In genomic region chr17:47682836-47683235, GRCm38 (mm10) we compare ENCODE assay signal across 30 mouse cellular contexts. TPM values are rescaled to one million over a fixed set of nuclear protein-coding genes. Genes with fewer than 3 reads are reported as not detected.
"Had no signal": no experiment of that assay in that cellular context is flagged by ENCODE, and none has a peak within 500 bp of the region (broad histone marks: within the 10 kb centered on the region; RNA-seq: fewer than 3 reads in every experiment).

No protein-coding gene starts in this region.

- H3K9me3 ChIP-seq: limb, embryonic 12.5 days; limb, embryonic 15.5 days; megakaryocyte, embryonic 14.5 days; neural tube, embryonic 13.5 days; stomach, embryonic 15.5 days had no signal

- H3K4me3 ChIP-seq: layer of hippocampus, adult 2 months; left cerebral cortex, adult 2 months; limb, embryonic 12.5 days; limb, embryonic 15.5 days; megakaryocyte, embryonic 14.5 days; neural tube, embryonic 13.5 days; stomach, embryonic 15.5 days had no signal

- H3K9ac ChIP-seq: limb, embryonic 12.5 days; limb, embryonic 15.5 days; liver, embryonic 14.5 days; liver, postnatal 0 days; lung, embryonic 14.5 days; neural tube, embryonic 13.5 days; stomach, embryonic 15.5 days had no signal

- H3K27me3 ChIP-seq: limb, embryonic 12.5 days; limb, embryonic 15.5 days; megakaryocyte, embryonic 14.5 days; neural tube, embryonic 13.5 days; stomach, embryonic 15.5 days had no signal

- ATAC-seq: liver, postnatal 0 days; lung, postnatal 0 days had no signal

- H3K4me2 ChIP-seq: limb, embryonic 12.5 days; limb, embryonic 15.5 days; liver, embryonic 11.5 days; lung, embryonic 14.5 days; midbrain, embryonic 11.5 days; neural tube, embryonic 13.5 days; stomach, embryonic 15.5 days had no signal

- H3K27ac ChIP-seq: kidney, postnatal 0 days; layer of hippocampus, adult 2 months; left cerebral cortex, adult 2 months; limb, embryonic 12.5 days; limb, embryonic 15.5 days; liver, embryonic 14.5 days; macrophage; neural tube, embryonic 13.5 days; stomach, embryonic 15.5 days had no signal

- DNase-seq: kidney, adult 2 months; kidney, postnatal 25 days; layer of hippocampus, adult 9-11 months; liver, postnatal 0 days; lung, embryonic 14.5 days; midbrain, embryonic 14.5 days; retina, postnatal 1 day; right cerebral cortex, postnatal 25 days; spleen, adult 18-20 months; thymus, adult 18-20 months; thymus, postnatal 36 days had no signal

RNA-seq across cellular contexts. Expression of gene Gm21981, which starts 11.4 kb away (rescaled TPM):
- total RNA-seq: neutrophil, adult 5-6 weeks had no signal

RNA-seq across cellular contexts. Expression of gene Prickle4, which starts 11.7 kb away (rescaled TPM):
- total RNA-seq: neutrophil, adult 5-6 weeks had no signal
- polyA plus RNA-seq: limb, embryonic 12.5 days; lung, embryonic 14.5 days; midbrain, embryonic 14.5 days had no signal

RNA-seq across cellular contexts. Expression of gene Pgc, which starts 43.8 kb away (rescaled TPM):
- total RNA-seq: layer of hippocampus, adult 2 months; layer of hippocampus, postnatal 25 days; left cerebral cortex, adult 2 months; left cerebral cortex, postnatal 10 days; left cerebral cortex, postnatal 36 days; neutrophil, adult 5-6 weeks had no signal
- polyA plus RNA-seq: kidney, embryonic 14.5 days; limb, embryonic 12.5 days; liver, embryonic 11.5 days; liver, embryonic 14.5 days; macrophage; midbrain, embryonic 11.5 days; midbrain, embryonic 14.5 days; neural tube, embryonic 13.5 days; urinary bladder, adult 2 months had no signal
